Mouse (Mus musculus): ENCODE results near the gene Cacnb2.
A peak's percentile ranks its signal among the peaks of the same experiment; 100 is the strongest.

Cacnb2 gene

GRCm38 (mm10) chr2:14874281-14875037, 271.6 kb downstream of the Cacnb2 start:
- DNase-seq: peak; percentile 47

GRCm38 (mm10) chr2:14875121-14875520, 272.2 kb downstream of the Cacnb2 start:
- DNase-seq: no peak

GRCm38 (mm10) chr2:14875616-14876015, 272.7 kb downstream of the Cacnb2 start:
- no peak for DNase-seq

GRCm38 (mm10) chr2:14878953-14879352, 276.1 kb downstream of the Cacnb2 start:
- no peak for DNase-seq

- no peak for DNase-seq
Measured at GRCm38 (mm10) chr2:14883460-14883859, 280.6 kb downstream of the Cacnb2 start.

GRCm38 (mm10) chr2:14888406-14889195, 285.7 kb downstream of the Cacnb2 start:
- DNase-seq: no peak

- DNase-seq: no peak
Measured at GRCm38 (mm10) chr2:14903837-14904236, 300.9 kb downstream of the Cacnb2 start.

GRCm38 (mm10) chr2:14904865-14905264, 302.0 kb downstream of the Cacnb2 start:
- DNase-seq: no peak

GRCm38 (mm10) chr2:14907124-14907925, 304.4 kb downstream of the Cacnb2 start:
- no peak for DNase-seq

- DNase-seq: no peak
Measured at GRCm38 (mm10) chr2:14917585-14918247, 314.8 kb downstream of the Cacnb2 start.

- no peak for DNase-seq
Measured at GRCm38 (mm10) chr2:14929866-14930265, 327.0 kb downstream of the Cacnb2 start.

- DNase-seq: no peak
Measured at GRCm38 (mm10) chr2:14931968-14932367, 329.1 kb downstream of the Cacnb2 start.

GRCm38 (mm10) chr2:14936492-14936891, 333.6 kb downstream of the Cacnb2 start:
- DNase-seq: peak; percentile 12

GRCm38 (mm10) chr2:14942261-14942660, 339.4 kb downstream of the Cacnb2 start:
- DNase-seq: no peak

- no peak for DNase-seq
Measured at GRCm38 (mm10) chr2:14943691-14944357, 340.9 kb downstream of the Cacnb2 start.

- DNase-seq: no peak
Measured at GRCm38 (mm10) chr2:14953090-14953489, 350.2 kb downstream of the Cacnb2 start.

GRCm38 (mm10) chr2:14960963-14961488, 358.1 kb downstream of the Cacnb2 start:
- DNase-seq: no peak

GRCm38 (mm10) chr2:14961493-14961892, 358.6 kb downstream of the Cacnb2 start:
- DNase-seq: no peak

- DNase-seq: no peak
Measured at GRCm38 (mm10) chr2:14984029-14984428, 381.1 kb downstream of the Cacnb2 start.

GRCm38 (mm10) chr2:14988451-14988850, 385.6 kb downstream of the Cacnb2 start:
- no peak for DNase-seq

GRCm38 (mm10) chr2:14989350-14989749, 386.5 kb downstream of the Cacnb2 start:
- DNase-seq: no peak

- no peak for DNase-seq
Measured at GRCm38 (mm10) chr2:14992531-14992930, 389.6 kb downstream of the Cacnb2 start.

Data from right cerebral cortex, postnatal 25 days (tissue).